Mouse (Mus musculus): ENCODE measurements around the gene Tbx2.

- no peak for TF ChIP-seq POLR2A (IDR thresholded peaks at IDR 0.05; ENCODE audit: low read depth, low read length)
- TF ChIP-seq CTCF (IDR thresholded peaks at IDR 0.05; ENCODE audit: extremely low read depth, insufficient read length, insufficient replicate concordance, low read depth, low read length): no peak
These were observed 26.6 kb upstream of the Tbx2 start for GRCm38 (mm10) chr11:85805779-85806178.

Data from small intestine, adult 2 months (tissue).